Mouse (Mus musculus) right cerebral cortex, postnatal 10 days (tissue): Measurements from ENCODE around the gene Slc39a13.

ENCODE experiments used
- DNase-seq, 2 experiments: peaks; one replicate each; pipeline ENCODE4 v3.0.0; 2021; ENCODE audit warnings: low spot score in 2 of 2

Gene Slc39a13

DNA sequence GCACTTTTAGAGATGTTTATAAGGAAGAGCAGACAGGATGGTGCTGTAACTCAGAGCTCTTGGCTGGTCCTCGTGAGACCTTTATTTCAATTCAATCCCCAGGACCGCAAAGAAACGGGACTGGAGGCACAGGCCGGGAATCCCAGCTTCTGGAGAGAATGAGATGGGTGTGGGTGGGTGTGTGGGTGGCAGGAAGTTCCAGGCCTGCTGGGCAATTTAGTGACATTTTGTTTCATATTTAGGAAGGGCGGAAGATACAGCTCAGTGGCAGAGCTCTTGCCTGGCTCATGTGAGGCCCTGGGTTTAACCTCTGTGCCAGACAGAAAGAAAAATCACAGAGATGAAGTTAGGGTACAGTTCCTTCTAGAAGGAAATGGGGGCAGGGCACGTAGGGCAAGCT is 20.0 kb upstream of the Slc39a13 start:
- DNase-seq = no peak

DNA sequence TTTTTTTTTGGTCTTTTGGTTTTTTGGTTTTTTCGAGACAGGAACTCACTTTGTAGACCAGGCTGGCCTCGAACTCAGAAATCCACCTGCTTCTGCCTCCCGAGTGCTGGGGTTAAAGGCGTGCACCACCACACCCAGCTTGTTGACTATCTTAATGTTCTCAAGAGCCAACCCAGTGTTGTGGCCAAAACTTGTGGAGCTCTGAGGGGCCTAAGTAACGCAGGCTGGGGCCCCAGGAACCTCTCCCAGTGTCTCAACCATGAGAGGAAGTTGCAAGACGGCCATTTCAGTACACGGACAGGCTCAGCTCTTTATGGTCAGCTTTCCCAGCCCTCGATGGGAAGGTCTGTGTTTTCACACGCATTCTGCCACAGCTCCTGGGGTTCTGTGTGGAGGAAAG is 18.8 kb upstream of the Slc39a13 start:
- no peak for DNase-seq

DNA sequence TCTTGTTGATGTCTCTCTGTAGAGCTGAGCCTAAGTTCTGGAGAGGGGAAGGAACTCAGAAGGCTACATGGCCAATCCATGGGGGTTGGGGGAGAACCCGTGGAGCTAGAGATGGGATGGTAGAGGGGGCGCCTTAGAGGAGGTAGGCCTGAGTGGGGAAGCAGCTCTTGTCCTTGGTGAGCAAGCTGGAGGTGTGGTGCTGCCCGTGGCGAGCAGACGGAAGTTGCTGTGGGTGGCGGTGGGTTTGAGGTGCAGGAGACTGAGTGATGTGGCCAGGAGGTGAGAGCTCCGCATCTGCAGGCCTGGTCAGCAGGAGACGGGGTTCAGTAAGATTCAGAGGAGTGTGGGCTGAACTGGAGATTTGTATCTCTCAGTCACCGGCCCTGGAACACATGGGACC is 17.2 kb upstream of the Slc39a13 start:
- DNase-seq = no peak

DNA sequence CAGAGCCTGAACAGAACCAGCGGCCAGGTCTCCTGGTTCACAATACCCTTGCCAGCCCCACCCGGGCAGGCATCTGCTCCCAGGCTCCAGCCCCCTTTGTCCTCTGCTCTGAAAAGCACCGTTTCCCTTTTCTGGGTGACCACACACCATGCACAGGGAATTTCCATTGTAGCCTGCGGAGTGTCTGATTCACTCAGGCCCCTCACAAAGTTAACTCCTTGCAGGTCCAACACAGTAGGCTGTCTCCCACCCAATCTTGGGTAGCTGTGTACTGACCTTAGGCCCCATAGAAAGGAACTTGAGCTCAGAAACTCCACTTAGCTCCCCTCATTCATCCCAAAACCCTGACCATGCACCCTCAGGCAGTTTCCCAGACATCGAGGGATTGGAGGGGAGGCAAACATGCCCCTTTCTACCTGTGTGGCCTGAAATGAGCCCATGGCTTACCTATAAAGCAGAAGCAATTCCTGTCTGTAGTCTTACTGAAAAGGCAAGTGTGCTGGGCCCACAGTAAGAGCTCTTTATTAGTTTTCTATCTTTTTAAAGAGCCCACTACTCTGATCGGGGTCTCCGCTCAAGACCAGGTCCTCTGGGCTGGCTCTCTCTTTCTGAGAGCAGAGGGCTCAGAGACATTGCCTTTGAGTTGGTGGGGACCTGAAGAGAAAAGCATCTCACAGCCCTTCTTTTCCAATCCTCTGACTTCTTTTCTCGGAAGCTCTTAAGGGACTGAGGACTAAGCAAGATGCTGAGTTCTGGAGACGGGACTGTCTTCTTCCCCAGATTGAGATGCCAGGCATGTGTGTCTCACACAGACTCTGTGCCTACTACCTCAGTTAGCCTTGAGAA is 16.4 kb upstream of the Slc39a13 start:
- no peak for DNase-seq

DNA sequence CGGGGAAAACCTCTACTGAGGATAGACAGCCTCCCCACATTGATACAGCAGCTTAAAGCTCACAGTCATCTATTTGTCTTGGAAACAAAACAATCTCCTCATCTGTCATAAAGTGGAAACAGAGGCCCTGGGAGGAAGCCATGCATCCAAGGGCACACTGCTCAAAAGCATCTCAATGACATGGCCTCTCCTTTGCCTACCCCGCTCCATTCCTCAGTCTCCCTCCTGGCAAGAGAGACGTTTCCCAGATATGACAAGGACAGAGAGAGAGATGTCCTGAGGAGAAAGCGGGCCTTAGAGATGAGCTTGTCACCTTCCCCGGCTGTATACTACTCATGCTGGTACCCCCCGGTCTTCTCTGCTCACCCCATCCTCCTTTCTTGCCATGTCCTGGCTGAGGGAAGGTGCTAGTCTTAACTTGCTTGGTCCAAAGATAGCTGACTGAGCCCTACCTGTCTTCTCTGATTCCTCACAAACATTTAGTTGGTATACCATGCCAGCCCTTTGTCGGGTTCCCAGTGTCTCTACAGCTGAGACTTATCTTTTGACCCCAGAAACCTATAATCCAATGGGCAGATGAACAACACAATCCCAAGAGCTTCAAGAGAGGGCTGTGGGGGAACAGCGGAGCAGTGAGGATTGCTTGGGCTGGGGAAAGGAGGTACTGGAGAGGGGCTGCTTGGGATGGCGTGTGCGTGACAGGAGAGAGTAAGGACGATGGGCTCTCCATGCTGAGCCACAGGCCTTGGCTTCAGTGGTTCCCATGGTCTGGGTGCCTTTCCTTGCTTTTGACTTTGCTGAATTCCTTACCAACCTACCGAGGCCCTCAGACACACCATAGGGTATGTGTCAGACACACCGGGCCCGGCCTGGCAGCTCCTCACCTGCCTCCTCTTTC is 15.5 kb upstream of the Slc39a13 start:
- no peak for DNase-seq

DNA sequence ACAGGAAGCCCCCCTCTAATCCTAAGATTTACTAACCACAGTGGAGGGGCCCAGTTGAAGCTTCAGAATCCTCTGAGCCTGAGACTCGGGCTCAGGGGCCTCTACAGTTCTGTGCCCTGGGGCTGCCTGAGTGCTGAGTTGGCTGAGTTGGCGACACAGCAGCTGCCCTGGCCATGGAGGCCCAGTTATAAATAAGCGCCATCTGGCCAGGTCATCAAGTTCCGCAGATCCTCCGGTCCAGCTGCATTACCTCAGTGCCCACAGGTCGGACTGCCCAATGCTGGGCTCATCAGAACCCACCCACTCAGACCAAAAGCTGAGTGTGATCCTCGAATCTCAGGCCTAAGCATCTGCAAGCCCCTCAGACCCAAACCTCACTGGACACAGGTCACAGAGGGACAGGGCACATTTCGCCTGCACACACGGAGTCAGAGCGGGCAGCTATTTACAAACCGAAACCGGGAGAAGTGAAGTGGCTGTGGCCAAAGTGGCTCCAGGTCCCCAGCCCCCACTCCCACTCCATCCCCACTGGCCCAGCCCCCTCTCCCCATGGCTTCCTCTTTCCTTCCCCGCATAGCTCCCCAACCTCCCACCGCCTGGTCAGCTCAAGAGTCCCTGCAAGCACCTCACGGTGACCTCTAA is 14.1 kb upstream of the Slc39a13 start:
- DNase-seq = peak; percentile 55 to 64

DNA sequence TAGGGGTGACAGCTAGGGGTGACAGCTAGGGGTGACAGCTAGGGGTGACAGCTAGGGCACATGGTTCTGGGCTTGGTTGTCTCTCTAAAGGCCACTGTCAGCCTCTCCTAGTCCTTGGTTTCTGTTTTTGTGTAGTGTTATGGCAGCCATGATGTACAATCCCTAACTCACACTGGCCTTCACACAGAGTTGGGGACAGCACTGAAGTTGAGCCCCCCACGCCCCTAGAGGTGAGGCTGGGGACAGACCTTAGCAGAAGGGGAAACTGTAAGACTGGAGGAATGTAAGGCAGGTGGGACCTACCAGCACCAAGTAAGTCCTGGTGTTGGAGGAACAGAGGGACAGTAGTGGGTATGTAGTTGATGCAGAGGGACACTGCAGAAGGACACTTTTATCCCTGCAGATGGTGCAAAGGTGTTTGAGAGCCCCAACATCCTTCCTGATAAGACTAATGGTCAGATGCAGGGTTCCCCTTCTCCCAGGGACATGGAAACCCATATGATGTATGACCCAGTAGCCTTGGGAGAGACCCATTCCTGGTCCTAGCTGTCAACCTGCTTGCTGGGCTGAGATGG is 13.2 kb upstream of the Slc39a13 start:
- DNase-seq = no peak

DNA sequence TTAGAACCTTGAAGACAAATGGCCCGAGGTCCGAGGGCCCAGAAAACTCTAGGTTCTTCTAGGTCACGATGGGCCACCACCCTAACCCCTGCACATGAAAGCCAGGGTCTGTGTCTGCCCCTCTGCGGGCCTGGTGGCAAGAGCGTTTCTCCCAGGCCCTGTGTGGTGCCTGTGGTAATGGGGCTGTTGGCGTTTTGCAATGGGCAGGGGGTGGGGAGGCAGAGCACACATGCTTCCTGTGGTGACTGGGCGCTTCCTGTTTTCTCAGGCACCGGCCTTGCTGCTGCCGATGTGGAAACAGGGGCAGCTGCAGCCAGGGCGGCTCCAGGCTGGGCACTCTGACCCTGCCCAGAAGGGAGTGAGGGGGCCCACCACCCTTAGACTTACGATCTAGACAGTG is 12.6 kb upstream of the Slc39a13 start:
- peak; percentile 61 to 63 for DNase-seq

DNA sequence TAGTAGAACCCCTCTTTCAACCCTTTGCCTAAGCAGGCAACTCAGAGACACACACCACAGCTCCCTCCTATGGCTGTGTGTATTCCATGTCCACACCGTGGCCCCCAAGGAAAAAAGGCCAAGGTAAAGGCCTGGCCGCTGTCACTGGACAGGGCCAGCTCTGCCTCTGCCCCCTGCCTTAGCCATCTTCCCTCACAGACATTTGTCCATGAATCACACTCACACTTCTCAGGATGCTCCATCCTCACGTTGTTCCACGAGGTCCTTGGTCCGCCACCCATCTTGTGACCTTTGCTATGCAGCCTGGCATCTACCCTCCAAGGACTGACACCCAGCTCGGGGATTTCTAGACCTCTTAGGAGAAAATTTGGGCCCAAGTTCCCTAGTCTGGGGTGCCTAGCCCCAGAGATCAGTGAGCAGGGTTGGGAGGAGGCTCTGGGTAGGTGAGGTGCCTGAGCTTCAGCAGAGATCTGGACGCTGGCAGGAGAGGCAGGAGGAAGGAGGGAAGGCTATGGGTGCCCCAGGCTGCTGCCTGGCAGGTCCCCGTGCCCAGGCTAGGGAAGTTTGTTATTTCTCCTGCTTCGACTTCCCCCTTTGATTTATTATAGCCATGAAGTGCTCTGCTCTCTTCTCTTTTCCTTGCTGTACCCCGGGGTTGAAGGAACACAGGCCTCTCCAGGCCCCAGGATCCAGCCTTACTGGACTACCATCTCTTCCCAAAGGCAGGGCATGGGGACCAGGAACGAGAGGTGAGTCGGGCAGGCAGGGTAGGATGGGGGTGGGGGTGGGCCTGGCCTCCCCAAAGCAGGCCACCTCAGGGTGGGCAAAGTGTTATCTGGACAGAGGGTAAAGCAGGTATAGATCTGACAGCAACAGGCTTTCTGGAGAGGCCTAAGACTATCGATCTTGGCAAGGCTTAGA is 11.8 kb upstream of the Slc39a13 start, which contains the start of gene Spi1:
Gene Spi1 (plus strand): TSS at position 616 of the 921 bp plus-strand sequence.
- no peak for DNase-seq

DNA sequence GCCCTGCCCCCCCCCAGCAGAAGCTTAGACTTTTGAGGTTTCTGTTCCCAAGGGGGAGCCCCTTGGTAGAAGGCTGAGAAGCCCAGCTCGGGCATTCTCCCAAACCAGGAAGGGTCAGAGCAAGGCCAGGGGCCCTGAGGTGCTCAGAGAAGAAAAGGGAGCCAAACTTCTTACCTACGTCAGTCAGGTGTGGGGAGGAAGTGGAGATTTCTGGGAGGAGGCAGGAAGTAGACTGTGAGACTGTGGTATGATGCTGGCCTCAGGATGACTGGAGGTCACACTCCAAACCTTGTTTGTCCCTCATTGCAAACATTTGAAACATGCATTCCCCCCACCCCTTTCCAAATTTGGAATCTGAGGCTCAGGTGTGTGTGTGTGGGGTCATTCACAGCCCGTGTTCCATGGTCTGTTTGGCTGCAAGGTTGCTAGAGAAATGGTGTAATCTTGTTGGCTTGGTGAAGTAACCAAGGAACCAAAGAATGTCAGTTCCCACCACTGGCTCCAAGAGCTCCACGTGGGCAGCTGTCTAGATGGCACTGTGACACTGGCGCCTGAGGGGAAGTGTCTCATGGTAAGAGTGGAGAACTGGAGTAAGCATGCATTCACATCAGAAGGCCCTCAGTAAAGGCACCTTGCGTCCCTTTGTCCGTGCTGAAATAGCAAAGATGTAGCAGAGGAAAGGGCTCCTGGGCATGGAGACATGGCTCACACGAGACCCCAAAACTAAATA is 10.7 kb upstream of the Slc39a13 start:
- no peak for DNase-seq

DNA sequence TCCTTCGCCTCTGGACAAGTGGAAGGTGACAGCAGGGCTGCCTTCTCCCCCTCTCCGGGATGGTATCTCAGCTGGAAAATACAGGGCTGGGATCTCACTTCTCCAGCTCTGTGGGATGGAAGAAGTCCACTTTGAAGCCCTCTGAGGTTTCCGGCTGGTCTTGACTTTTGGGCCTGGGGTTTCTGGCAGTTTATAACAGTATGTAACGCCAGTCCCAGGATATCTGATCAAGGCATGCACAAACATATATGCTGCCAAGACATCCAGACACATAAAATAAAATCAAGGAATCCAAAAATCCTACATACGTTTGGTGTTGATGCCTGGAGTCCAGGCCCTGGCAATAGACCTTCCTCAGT is 8.8 kb upstream of the Slc39a13 start:
- no peak for DNase-seq

DNA sequence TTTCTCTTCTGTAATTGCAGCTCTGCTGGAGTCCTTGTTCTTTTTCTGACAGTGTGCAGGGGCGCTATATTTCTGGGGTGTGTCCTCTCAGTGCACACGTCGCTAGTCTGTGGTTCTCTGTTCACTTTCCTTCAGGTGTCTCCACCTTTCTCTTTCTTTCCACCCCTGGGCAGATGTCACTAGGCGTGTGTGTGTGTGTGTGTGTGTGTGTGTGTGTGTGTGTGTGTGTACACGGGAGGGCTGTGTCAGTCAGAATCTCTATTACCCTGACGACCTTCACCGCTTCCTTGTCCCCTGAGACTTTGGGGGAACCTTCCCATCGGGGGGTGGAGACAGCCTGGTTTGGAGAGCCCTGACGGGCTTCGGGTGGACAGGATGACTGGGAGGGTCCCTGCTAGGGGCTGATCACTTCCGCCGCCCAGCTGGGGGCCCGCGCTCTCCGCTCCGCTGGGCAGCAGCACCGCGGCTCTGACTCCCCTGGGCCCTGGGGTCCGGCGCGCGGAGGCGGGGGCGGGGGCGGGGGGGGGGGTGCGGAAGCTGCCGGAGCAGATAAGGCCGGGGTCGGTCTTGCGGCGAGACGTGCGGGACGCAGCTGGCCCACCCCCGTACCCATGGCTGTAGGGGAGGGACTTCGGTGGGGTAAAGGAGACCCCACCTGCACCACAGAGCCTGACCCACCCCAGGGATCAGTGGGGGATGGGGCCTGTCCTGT is 8.3 kb upstream of the Slc39a13 start:
- DNase-seq = peak in 1 of 2 experiments; percentile 33

DNA sequence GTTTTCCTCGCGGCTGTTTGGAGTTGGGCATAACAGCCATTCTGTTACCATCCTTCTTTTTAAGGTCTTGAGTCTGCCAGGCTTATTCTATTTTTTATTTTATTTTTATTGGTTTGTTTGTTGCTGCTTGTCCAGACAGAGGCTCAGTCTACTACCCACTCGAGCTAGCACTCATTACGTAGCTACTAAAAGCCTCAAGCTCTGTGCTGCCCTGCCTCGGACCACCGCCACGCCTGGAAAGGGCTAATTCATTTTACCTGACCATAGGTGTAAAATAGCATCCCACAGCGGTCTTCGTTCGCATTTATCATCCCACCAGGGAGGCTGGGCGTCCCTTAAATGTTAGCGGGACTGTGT is 7.7 kb upstream of the Slc39a13 start:
- no peak for DNase-seq

DNA sequence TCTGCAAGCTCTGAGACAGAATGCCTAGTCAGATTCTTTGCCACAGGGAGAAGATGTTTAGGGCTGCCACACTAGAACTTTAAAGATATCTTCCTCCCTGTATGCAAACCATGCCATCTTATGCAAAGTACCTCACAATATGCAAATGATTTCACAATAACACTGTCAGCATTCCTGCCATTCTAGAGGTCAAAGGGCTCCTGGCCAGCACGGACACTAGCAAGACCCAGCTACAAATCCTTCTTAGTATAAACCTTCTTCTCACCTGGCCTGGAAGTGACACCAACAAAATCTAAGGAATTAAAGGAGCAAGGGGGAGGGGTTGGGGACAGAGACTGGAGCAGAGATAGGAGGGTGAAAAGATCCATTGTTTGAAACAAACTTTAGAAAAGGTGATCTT is 1.9 kb upstream of the Slc39a13 start:
- DNase-seq = no peak

DNA sequence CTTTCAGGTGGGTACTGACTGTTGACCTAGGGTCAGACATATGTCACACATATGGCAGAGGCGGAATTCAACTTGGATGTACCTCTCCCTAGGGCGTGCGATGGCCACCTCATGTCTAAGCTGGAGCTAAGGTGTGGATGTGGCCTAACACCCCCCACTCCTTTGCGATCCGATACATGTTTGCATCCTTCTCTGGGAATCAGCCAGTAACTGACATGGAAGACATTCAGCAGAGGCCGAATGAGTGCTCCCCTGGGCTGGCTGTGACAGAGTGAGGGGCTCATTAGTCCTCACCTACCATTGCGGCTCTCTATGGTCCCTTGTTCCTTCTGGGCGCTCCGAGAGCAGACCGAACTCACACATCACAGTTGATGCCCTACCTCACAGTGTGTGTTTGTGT is 842 bp upstream of the Slc39a13 start:
- peak; percentile 32 to 47 for DNase-seq

DNA sequence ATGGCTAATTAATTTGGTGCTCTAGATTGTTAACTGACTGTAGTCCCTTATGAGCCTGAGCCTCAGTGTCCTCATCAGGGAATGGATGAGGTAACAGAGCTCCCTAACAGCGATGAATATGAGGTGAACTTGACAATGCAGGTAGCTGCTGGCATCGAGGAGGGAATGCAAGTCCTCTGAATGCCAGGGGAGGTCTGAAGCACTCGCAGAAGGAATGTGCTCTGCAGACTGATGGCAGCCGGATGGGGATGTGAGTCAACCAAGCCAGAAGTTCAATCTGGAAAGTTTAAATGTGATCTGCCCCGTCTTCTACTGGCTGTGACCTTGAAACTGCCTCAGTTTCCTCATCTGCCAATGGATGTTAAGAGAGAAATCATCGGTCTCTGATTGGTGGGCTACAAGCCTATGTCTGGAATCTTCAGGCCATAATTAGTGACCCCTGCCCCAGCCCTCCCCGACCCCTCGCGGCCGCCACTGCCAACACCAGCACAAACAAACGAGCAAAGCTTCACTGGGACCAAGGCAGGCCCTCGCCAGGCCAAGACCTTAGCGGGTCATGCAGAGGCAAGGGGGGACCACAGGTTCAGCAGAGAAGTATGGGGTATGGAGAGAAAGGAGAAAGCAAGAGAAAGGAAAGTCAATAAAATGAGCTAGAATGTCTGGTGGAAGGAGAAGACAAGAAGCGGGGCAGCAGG is 764 bp downstream of the Slc39a13 start:
- peak; percentile 34 to 46 for DNase-seq

DNA sequence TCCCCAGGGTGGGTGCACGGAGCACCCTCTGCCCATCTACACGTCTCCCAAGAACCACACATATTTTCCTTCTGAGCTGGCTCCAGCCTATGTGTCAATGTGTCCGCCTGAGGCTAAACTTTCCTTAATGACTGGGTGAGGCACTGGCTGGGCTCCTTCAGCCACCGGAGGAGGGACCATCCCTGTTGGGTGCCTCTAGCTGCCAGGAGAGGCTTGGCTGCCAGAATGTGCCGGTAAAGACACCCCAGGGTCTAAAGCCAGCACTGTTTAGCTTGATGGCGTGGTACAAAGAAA is 1.4 kb downstream of the Slc39a13 start:
- no peak for DNase-seq

DNA sequence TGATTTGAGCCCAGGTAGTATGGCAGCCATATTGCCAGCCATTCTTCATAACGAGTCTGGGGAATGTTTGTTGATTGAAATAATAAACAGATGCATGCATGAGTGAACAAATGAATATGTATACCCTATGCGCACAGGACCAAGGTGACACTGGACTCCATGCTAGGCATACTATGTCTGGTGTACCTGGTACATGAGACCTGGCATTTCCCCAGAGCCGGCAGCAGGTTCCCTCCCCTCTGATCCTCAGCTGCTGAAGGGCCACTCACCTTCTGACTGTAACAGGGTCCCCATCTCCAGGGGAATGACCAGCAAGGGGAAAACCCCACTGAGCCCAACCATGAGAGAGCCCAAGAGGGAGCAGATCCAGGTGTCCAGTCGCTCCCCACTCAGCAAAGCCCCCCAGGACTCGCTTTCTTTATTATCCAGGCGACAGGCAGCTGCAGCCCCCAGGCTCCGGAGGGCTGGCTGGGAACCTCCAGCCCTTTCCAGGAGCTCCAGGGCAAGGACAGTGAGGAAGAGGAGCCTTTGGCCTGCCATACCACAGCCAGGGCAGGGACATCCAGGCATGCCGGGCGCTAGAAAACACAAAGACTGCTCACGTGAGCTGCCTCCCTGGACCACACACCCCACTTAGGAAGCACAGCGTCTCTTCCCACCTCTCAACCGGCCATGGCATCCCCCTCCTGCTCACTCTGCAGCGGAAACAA is 1.9 kb downstream of the Slc39a13 start:
- DNase-seq = no peak

DNA sequence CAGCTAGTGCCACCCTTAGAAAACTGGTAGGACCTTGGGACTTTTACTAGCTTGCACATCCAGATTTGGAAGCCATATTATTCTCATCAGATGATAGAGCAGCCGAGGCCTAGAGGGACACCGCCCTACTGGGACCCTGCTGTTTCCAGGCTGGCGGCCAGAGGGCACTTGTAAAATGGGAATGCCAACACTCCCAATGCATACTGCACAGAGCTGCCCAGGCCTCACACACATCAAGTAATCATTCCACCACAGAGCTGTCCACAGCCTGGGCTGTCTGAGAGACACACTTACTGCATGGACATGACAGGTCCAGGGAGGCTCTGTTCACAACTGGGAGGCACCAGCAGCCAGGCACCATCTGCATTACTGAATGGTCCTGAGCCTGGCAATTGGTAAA is 3.8 kb downstream of the Slc39a13 start:
- DNase-seq = no peak
